Mouse (Mus musculus): Measurements from ENCODE around the gene Inka2. TPM values are rescaled to one million over a fixed set of nuclear protein-coding genes. Genes with fewer than 3 reads are reported as not detected.
"Not testable (repeated sequence)": the region's sequence is repeated elsewhere in the genome, so short reads cannot be mapped to it uniquely, and the experiment has no call there.

Inka2 gene
- total and polyA plus RNA-seq, 3 experiments, result 1.0 to 3.1 (median 2.5) TPM

DNA sequence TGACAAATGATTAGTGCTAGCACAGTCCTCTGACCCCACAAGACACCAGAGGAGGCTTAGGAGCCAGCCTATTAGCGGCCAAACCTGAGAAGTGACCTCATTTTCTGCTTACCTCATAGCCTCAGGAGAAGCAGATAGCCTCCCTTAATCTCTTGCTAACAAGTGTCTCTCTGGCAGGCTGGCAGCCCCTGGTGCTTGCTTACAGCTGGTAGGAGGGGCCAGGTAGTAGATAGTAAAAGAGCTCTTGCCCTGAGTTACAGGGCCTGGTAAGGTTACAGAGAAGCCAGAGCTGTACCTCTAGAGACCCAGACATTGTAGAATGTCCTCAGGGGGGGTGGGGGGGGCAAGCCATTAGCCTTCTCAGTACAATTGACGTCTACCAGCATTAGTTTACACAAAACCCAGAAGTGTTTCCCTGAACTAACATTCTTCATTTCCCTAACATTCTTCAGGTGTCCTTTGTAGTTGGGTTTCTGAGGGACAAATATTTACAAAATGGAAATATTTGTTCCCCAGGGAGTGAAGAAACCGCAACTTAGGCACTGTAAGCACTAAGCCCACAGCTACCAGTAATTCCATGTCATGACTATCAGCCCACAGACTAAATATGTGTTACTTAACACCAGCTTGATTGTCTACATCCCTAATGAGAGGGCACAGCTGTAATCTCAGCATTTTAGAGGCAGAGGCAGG is 5.0 kb upstream of the Inka2 start:
- Histone ChIP-seq H3K27ac (ENCODE audit: insufficient read depth, low read depth) (no peak overlapping the region), H3K4me2 (ENCODE audit: insufficient read depth, low read depth, poor library complexity, severe bottlenecking) (no peak overlapping the region), H3K27me3 (replicated peaks) (peaks cover 40% of the 10 kb centered on the region), H3K9me3 (replicated peaks; ENCODE audit: low read length) (no peaks in the 10 kb centered on the region), H3K9ac (ENCODE audit: insufficient read depth, low read depth) (no peak overlapping the region), H3K4me3 (replicated peaks in 1 of 3; ENCODE audit: low read depth in 2 of 3, low read length in 2 of 3, poor library complexity in 1 of 3) (no peak overlapping the region), H3K79me2 (replicated peaks; ENCODE audit: control insufficient read depth, extremely low read depth, insufficient read depth, poor library complexity, severe bottlenecking) (no peaks in the 10 kb centered on the region), H3K4me1 (ENCODE audit: control insufficient read depth in 1 of 2, insufficient read depth in 2 of 2) (peaks cover 6 to 11% of the 10 kb centered on the region in 2 experiments; a peak in 3 of 4 replicates), H3K36me3 (replicated peaks in 1 of 2; ENCODE audit: control insufficient read depth in 1 of 2, insufficient read depth in 1 of 2, low read length in 1 of 2) (no peaks in the 10 kb centered on the region)
- no peak for DNase-seq (ENCODE audit: extremely low read depth)
- no peak for TF ChIP-seq CHD1 (IDR thresholded peaks at IDR 0.05; ENCODE audit: low read depth, low read length)
- TF ChIP-seq JUN (IDR thresholded peaks at IDR 0.05; ENCODE audit: insufficient read depth, low read depth, low read length), result no peak
- no peak for TF ChIP-seq BHLHE40 (IDR thresholded peaks at IDR 0.05; ENCODE audit: low read depth, low read length)
- TF ChIP-seq HCFC1 (IDR thresholded peaks at IDR 0.05; ENCODE audit: low read depth, low read length), result no peak
- no peak for TF ChIP-seq GABPA (IDR thresholded peaks at IDR 0.05; ENCODE audit: insufficient replicate concordance, low read depth, low read length)
- no peak for TF ChIP-seq CHD2 (IDR thresholded peaks at IDR 0.05; ENCODE audit: low read length)
- dilution Hi-C loops (cut with MboI; ENCODE audit: extremely low pct_ligation_motif_present, extremely low pct_unique_long_range_greater_than_20kb, low sequenced_read_pairs), result loop anchor here (25.0 kb wide), 1 partner anchor 213 kb away; no protein-coding TSS in a partner anchor
- in situ Hi-C loops (cut with MboI; ENCODE audit: low pct_ligation_motif_present, low pct_unique_long_range_greater_than_20kb, low sequenced_read_pairs), result loop anchor here (25.0 kb wide), 1 partner anchor 113 kb away; the partner anchor contains the start of gene Rap1a

DNA sequence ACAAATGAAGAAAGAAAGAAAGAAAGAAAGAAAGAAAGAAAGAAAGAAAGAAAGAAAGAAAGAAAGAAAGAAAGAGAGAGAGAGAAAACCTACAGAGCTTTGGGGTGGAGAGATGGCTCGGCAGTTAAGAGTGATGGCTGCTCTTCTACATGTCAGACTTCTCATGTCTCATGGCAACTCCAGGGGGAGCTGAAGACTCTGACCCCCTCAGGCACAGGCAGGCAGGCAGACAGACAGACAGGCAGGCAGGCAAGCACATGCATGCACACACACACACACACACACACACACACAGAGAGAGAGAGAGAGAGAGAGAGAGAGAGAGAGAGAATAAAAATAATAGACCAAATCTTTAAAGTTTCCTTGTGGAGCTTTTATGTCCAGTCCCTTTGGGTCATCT is 3.6 kb upstream of the Inka2 start:
- peak overlapping the region; percentile 62 for H3K4me2 ChIP-seq (ENCODE audit: insufficient read depth, low read depth, poor library complexity, severe bottlenecking)
- H3K4me3 ChIP-seq (replicated peaks in 1 of 3; ENCODE audit: low read depth in 2 of 3, low read length in 2 of 3, poor library complexity in 1 of 3); DNase-seq (ENCODE audit: extremely low read depth); H3K9ac ChIP-seq (ENCODE audit: insufficient read depth, low read depth); H3K79me2 ChIP-seq (replicated peaks; ENCODE audit: control insufficient read depth, extremely low read depth, insufficient read depth, poor library complexity, severe bottlenecking); H3K27ac ChIP-seq (ENCODE audit: insufficient read depth, low read depth); H3K9me3 ChIP-seq (replicated peaks; ENCODE audit: low read length); H3K36me3 ChIP-seq (replicated peaks in 1 of 2; ENCODE audit: control insufficient read depth in 1 of 2, insufficient read depth in 1 of 2, low read length in 1 of 2); in situ Hi-C loops (cut with MboI; ENCODE audit: low pct_ligation_motif_present, low pct_unique_long_range_greater_than_20kb, low sequenced_read_pairs); dilution Hi-C loops (cut with MboI; ENCODE audit: extremely low pct_ligation_motif_present, extremely low pct_unique_long_range_greater_than_20kb, low sequenced_read_pairs): not testable (repeated sequence)
- TF ChIP-seq CTCF (conservative IDR thresholded peaks at IDR 0.05 in 1 of 2, IDR thresholded peaks at IDR 0.05 in 1 of 2; ENCODE audit: low read depth in 2 of 2, low read length in 2 of 2) (peak in 1 of 2 experiments; percentile 48; a peak in 2 of 4 replicates), BHLHE40 (IDR thresholded peaks at IDR 0.05; ENCODE audit: low read depth, low read length) (peak; percentile 30; the same call in 1 of the 2 replicates), SMC3 (IDR thresholded peaks at IDR 0.05; ENCODE audit: low read depth, low read length) (peak; percentile 37)
- H3K4me1 ChIP-seq (ENCODE audit: control insufficient read depth in 1 of 2, insufficient read depth in 2 of 2), result peaks cover 6 to 16% of the 10 kb centered on the region in 2 experiments; a peak in 3 of 4 replicates
- H3K27me3 ChIP-seq (replicated peaks), result peaks cover 29% of the 10 kb centered on the region

DNA sequence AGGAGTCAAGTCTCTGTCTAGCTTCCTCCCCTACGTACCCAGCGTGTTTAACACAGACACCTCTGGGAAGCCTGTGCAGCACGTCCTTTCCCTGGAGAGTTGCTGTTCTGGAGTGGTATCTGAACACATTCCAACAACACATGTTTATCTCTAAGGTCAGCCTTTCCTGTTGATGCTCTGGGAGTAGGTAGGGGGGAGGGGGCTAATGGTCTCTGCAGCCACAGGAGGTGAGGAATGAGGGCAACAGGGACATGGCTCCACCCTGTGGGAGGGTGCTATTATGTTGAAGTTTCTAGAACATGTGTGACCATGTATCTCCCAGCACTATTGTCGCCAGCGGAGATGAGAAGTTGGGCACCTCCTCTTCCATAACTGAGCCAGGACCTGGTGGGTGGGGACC is 3.0 kb upstream of the Inka2 start:
- TF ChIP-seq POLR2AphosphoS2 (IDR thresholded peaks at IDR 0.05; ENCODE audit: low read depth, low read length), result no peak
- Histone ChIP-seq H3K9me3 (replicated peaks; ENCODE audit: low read length) (no peaks in the 10 kb centered on the region), H3K27ac (ENCODE audit: insufficient read depth, low read depth) (no peak overlapping the region), H3K79me2 (replicated peaks; ENCODE audit: control insufficient read depth, extremely low read depth, insufficient read depth, poor library complexity, severe bottlenecking) (no peaks in the 10 kb centered on the region; the same call in 1 of the 2 replicates), H3K4me2 (ENCODE audit: insufficient read depth, low read depth, poor library complexity, severe bottlenecking) (peak overlapping the region; percentile 62), H3K4me3 (replicated peaks in 1 of 3; ENCODE audit: low read depth in 2 of 3, low read length in 2 of 3, poor library complexity in 1 of 3) (no peak overlapping the region), H3K27me3 (replicated peaks) (peaks cover 24% of the 10 kb centered on the region), H3K36me3 (replicated peaks in 1 of 2; ENCODE audit: control insufficient read depth in 1 of 2, insufficient read depth in 1 of 2, low read length in 1 of 2) (no peaks in the 10 kb centered on the region), H3K4me1 (ENCODE audit: control insufficient read depth in 1 of 2, insufficient read depth in 2 of 2) (peaks cover 10 to 20% of the 10 kb centered on the region in 2 experiments; a peak in 3 of 4 replicates), H3K9ac (ENCODE audit: insufficient read depth, low read depth) (no peak overlapping the region)
- dilution Hi-C loops (cut with MboI; ENCODE audit: extremely low pct_ligation_motif_present, extremely low pct_unique_long_range_greater_than_20kb, low sequenced_read_pairs) (no loop called here), in situ Hi-C loops (cut with MboI; ENCODE audit: low pct_ligation_motif_present, low pct_unique_long_range_greater_than_20kb, low sequenced_read_pairs) (no loop called here)
- no peak for DNase-seq (ENCODE audit: extremely low read depth)
